Mouse (Mus musculus) hindbrain, embryonic 11.5 days (tissue): Measurements from ENCODE around the gene Ccdc127. TPM values are rescaled to one million over a fixed set of nuclear protein-coding genes. Genes with fewer than 3 reads are reported as not detected.

Experiments used
- ATAC-seq: fragments of 200-750 bp; cut with Nextera tagmentation; 2 replicates; pipeline ENCODE4 v1.8.0; 2017; ENCODE audit warnings: mild to moderate bottlenecking, moderate TSS enrichment, moderate library complexity; ENCODE audit not compliant: low FRiP score
- DNase-seq: peaks from one replicate; pipeline ENCODE4 v3.0.0-alpha.2; 2015; ENCODE audit warnings: low spot score
- H3K27ac ChIP-seq: fragments of 300-500 bp; sonication (generic); 2 replicates; pipeline ENCODE4 v1.5.1; 2014; ENCODE audit warnings: mild to moderate bottlenecking, low read depth, low read length
- H3K27me3 ChIP-seq: fragments of 300-500 bp; sonication (generic); 2 replicates; pipeline ENCODE4 v1.6.1; 2014; ENCODE audit warnings: mild to moderate bottlenecking, low read length, moderate library complexity, mixed read lengths; ENCODE audit not compliant: control insufficient read depth, insufficient read depth
- H3K36me3 ChIP-seq: fragments of 300-500 bp; sonication (generic); 2 replicates; pipeline ENCODE4 v1.6.1; 2014; ENCODE audit warnings: mild to moderate bottlenecking, low read length, moderate library complexity, mixed read lengths; ENCODE audit not compliant: control insufficient read depth, insufficient read depth
- H3K4me1 ChIP-seq: fragments of 300-500 bp; sonication (generic); replicated peaks from 2 replicates; pipeline ENCODE4 v1.6.1; 2014; ENCODE audit warnings: low read length, mixed read lengths; ENCODE audit not compliant: control insufficient read depth, insufficient read depth
- H3K4me2 ChIP-seq: fragments of 300-500 bp; sonication (generic); replicated peaks from 2 replicates; pipeline ENCODE4 v1.6.1; 2014; ENCODE audit warnings: mild to moderate bottlenecking, low read depth, low read length
- H3K4me3 ChIP-seq: fragments of 300-500 bp; sonication (generic); 2 replicates; pipeline ENCODE4 v1.5.1; 2014; ENCODE audit warnings: low read depth, low read length
- H3K9ac ChIP-seq: fragments of 300-500 bp; sonication (generic); 2 replicates; pipeline ENCODE4 v1.6.1; 2014; ENCODE audit warnings: low read depth, low read length
- H3K9me3 ChIP-seq: fragments of 300-500 bp; sonication (generic); 2 replicates; pipeline ENCODE4 v1.6.1; 2016; ENCODE audit warnings: low read length; ENCODE audit not compliant: control insufficient read depth
- WGBS: fragments of 180-500 bp; shearing (Covaris S2); extraction: QIAGEN DNeasy Blood & Tissue Kit; methylation state at CpG from one replicate; pipeline ENCODE4 v1.1.7; 2014; 5-methylcytosine and 5-hydroxymethylcytosine counted together
- polyA plus RNA-seq: library from polyadenylated mRNA; unstranded; fragments of >200 nt; fragmentation: Nextera tagmentation; extraction: Ambion mirVana; gene quantifications from 2 replicates; pipeline ENCODE4 v1.2.1, GENCODE M21; 2014

The Ccdc127 gene
- polyA plus RNA-seq, 1 experiment from 2014 or later: 62.2 TPM

DNA sequence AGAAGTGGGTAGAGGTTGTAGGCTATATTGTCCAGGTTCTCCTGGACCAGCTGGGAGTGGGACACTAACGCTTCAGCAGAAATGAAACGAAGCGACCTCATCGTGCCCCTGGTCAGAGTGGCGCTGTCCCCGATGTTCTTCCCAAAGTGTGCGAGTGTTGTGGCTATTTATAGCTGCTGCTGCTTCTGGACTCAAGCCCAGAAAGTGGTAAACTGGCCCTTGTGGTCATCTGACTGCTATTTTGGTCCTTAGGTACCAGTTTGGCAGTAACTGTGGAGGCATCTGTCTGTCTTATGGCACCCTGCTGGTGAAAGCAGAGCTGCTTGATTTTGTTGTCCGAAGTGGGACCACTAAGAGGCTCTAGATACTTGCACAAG is 13.7 kb downstream of the Ccdc127 start, which contains the start of gene Lrrc14b:
Gene Lrrc14b (minus strand): TSS at position 147 of the 377 bp plus-strand sequence.
- DNase-seq (no peak), ATAC-seq (no peak)
- Histone ChIP-seq H3K9ac (no peak within 1 kb of the TSS), H3K4me1 (no peaks in the 10 kb centered on the region), H3K36me3 (peaks cover 10% of the 10 kb centered on the region; the same call in 1 of the 2 replicates), H3K4me3 (no peak within 1 kb of the TSS), H3K4me2 (no peak within 1 kb of the TSS), H3K9me3 (no peaks in the 10 kb centered on the region), H3K27me3 (no peaks in the 10 kb centered on the region), H3K27ac (no peak within 1 kb of the TSS)
- WGBS: 90% methylated on average over 8 of the region's 8 CpGs

DNA sequence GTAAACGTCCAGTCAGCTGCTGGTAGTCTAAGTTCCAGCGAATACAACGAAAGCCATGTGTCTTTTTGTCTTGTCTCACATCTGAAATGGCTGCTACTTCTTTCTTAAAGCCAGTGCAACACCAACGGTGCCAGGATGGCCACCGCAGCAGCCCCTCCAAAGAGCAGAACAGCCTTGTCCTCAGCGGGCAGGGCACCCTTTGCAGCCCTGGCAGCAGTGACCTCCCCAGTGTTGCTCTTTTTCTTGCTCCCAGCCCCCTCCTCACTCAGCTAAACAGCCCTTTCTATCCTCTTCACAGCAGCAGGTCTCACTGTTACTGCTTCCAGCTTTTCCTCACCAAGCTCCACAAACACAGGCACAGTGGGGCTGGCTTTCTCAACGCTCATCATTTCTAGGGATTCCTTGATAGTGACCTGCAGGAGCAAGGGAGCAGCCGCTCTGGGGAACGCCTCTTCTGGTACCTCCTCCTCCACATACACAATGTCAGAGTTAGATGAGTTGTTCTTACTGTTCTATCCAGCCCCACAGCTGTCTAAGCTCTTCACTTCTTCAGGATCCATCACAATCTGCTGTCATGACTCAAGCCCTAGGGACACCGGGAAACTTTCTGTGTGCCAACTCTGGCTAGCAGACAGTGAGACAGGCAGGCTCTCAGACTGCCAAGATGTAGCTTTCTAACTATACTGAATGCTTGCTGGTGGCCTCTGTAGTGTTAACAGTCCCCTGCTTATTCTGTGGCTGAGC is 31.6 kb downstream of the Ccdc127 start:
- H3K27me3 ChIP-seq: no peaks in the 10 kb centered on the region
- no peak for ATAC-seq
- WGBS: 77% methylated on average over 10 of the region's 10 CpGs
- no peak overlapping the region for H3K9ac ChIP-seq
- no peak overlapping the region for H3K27ac ChIP-seq
- H3K4me2 ChIP-seq: no peak overlapping the region
- no peak for DNase-seq
- no peak overlapping the region for H3K4me3 ChIP-seq
- H3K9me3 ChIP-seq: no peaks in the 10 kb centered on the region
- H3K36me3 ChIP-seq: no peaks in the 10 kb centered on the region
- H3K4me1 ChIP-seq: no peaks in the 10 kb centered on the region

DNA sequence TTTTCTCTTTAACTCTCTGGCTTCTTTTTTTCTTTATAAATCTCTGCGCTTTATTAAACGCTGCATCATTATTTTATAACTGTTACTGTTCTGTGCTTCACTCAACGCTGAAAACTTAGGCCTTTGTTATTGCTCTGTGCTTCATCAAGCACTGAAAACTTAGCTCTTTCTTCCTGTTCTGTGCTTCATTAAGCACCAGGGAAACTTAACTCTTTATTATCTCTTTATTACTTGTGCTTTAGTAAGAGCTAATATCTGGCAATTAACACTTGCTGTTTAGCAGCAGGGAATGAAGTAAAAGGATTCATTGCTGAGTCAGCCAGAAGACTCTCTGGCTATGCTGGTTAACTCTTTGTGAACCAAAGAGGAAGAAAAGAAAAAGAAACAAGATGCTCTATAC is 32.2 kb downstream of the Ccdc127 start:
- no peak for ATAC-seq
- Histone ChIP-seq H3K36me3 (no peaks in the 10 kb centered on the region), H3K27ac (no peak overlapping the region), H3K4me2 (no peak overlapping the region), H3K4me1 (no peaks in the 10 kb centered on the region), H3K4me3 (no peak overlapping the region), H3K27me3 (no peaks in the 10 kb centered on the region), H3K9me3 (no peaks in the 10 kb centered on the region), H3K9ac (no peak overlapping the region)
- no peak for DNase-seq
- 74% methylated on average over 3 of the region's 3 CpGs for WGBS

DNA sequence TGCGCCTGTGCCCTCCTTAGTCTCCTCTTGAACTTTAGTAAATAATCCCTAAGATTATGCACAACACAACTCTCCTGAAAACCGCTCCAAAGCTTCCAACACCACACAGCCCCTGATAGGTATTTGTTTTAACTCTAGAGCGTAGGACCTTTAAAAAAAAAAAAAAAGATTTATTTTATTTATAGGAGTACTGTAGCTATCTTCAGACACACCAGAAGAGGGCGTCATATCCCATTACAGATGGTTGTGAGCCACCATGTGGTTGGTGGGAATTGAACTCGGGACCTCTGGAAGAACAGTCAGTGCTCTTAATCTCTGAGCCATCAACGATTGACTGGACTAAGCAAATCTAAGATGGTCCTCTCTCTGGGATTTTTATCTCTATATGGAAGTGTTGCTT is 39.6 kb downstream of the Ccdc127 start:
- H3K27me3 ChIP-seq: no peaks in the 10 kb centered on the region
- peak overlapping the region; percentile 50; the same call in 1 of the 2 replicates for H3K4me2 ChIP-seq
- 68% methylated on average over 6 of the region's 6 CpGs for WGBS
- H3K4me1 ChIP-seq: no peaks in the 10 kb centered on the region
- H3K9ac ChIP-seq: no peak overlapping the region
- no peak overlapping the region for H3K4me3 ChIP-seq
- DNase-seq (no peak), ATAC-seq (no peak)
- no peaks in the 10 kb centered on the region for H3K9me3 ChIP-seq
- no peak overlapping the region for H3K27ac ChIP-seq
- no peaks in the 10 kb centered on the region for H3K36me3 ChIP-seq

DNA sequence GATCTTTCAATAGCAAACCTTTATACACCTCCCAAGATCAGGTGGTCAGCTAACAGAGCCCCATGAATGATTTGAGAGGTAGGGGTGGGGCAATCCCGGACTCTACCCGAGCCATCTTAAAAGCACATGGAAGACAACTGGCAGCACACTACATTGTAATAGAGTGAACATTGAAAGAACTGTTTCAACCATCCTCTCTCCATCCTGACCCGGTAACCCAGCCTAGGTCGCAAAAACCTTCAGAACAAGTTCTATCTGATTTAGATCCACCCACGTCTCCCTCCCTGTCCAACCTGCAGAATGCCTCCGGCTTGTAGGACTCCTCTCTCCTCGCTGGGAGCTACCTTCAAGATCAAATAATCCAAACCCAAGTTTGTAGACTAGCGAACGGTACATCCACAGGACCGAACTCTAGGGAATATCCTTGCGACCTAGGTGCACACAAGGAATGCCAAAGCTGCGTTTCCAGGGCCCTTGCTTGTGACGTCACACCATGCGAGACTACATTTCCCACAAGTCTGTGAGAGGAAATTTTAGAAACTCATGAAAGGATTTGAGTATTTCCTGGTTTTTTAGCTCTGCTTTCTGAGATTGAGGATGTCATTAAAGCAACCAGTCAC is 40.4 kb downstream of the Ccdc127 start, which contains the start of gene Zfp72:
Gene Zfp72 (minus strand): TSS at position 466 of the 620 bp plus-strand sequence.
- ATAC-seq: peak; percentile 93
- peak; percentile 73 for DNase-seq
- peak within 1 kb of the TSS; percentile 65 for H3K9ac ChIP-seq
- H3K4me1 ChIP-seq: no peaks in the 10 kb centered on the region
- WGBS: under 1% methylated on average over 14 of the region's 14 CpGs
- no peak within 1 kb of the TSS for H3K27ac ChIP-seq
- no peaks in the 10 kb centered on the region for H3K9me3 ChIP-seq
- H3K4me3 ChIP-seq: peak within 1 kb of the TSS; percentile 56
- no peaks in the 10 kb centered on the region for H3K27me3 ChIP-seq
- peak within 1 kb of the TSS; percentile 50 for H3K4me2 ChIP-seq
- no peaks in the 10 kb centered on the region for H3K36me3 ChIP-seq

DNA sequence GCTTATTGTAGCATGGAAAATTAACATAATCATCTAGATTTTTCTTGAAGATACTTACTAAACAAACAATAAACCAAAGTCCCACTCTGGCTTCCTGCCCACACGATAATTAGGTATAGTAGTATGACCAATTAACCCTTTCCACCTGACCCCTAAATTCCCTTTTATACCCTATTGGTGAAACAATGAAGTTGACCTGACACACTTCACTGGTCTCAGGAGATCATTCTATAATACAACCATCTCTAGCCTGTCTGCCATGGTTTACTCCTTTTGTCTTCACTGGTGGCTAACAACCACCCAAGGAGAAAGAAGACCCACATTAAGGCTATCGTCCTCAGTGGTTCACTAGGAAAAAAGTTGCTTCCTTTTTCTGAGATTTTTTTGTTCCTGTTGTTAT is 41.0 kb downstream of the Ccdc127 start:
- DNase-seq: no peak
- 78% methylated on average over 2 of the region's 2 CpGs for WGBS
- Histone ChIP-seq H3K4me3 (no peak overlapping the region), H3K4me2 (no peak overlapping the region), H3K9me3 (no peaks in the 10 kb centered on the region), H3K9ac (no peak overlapping the region), H3K27me3 (no peaks in the 10 kb centered on the region), H3K36me3 (no peaks in the 10 kb centered on the region), H3K27ac (no peak overlapping the region), H3K4me1 (no peaks in the 10 kb centered on the region)
- ATAC-seq: peak; percentile 38

DNA sequence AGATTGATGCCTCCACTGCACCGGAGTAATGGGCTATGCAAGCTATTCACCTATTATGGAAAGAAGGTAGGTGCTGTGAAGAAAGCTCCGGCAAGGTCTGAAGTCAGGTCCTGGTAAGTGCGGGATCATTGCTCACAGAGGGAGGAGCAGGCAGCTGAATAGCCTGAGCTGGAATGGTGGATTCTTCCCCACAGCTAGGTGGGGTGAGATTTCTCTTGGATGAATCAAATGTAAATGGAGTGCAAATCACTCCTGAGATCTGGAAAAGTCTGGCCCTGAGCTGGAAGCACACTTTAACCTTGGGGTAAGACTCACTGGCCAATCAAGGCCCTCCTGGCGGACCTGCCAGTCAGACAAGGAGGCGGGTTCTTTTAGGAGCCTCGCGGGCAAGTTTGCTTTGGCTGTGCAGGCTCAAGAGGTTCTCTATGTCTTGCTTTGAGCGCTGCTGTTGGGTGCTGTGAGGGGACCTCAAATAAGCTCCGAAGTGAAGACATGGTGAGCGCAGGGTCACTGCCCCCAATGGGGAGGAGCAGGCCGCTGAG is 49.3 kb downstream of the Ccdc127 start, which contains the start of gene Ftl1-ps1:
Gene Ftl1-ps1 (plus strand): TSS at position 397 of the 542 bp plus-strand sequence.
- no peaks in the 10 kb centered on the region for H3K27me3 ChIP-seq
- H3K36me3 ChIP-seq: no peaks in the 10 kb centered on the region
- H3K9ac ChIP-seq: no peak within 1 kb of the TSS
- no peak for ATAC-seq
- H3K27ac ChIP-seq: no peak within 1 kb of the TSS
- no peaks in the 10 kb centered on the region for H3K4me1 ChIP-seq
- 14% methylated on average over 11 of the region's 11 CpGs for WGBS
- no peak within 1 kb of the TSS; the same call in 1 of the 2 replicates for H3K4me2 ChIP-seq
- H3K9me3 ChIP-seq: no peaks in the 10 kb centered on the region
- DNase-seq: no peak
- no peak within 1 kb of the TSS for H3K4me3 ChIP-seq
